Mouse (Mus musculus) liver, adult 2 months (tissue): ENCODE results near the gene Pdxdc1. TPM values are rescaled to one million over a fixed set of nuclear protein-coding genes. Genes with fewer than 3 reads are reported as not detected.

ENCODE experiments used
- DNase-seq: peaks from one replicate; pipeline ENCODE4 v3.0.0-alpha.2; 2011; ENCODE audit warnings: low read depth, low spot score; ENCODE audit errors: extremely low read depth
- H3K27ac ChIP-seq: fragments of 200-500 bp; replicated peaks from 2 replicates; pipeline ENCODE4 v1.5.1; 2012; ENCODE audit warnings: low read depth, mild to moderate bottlenecking, control low read depth, inconsistent platforms, low read length; ENCODE audit not compliant: insufficient read depth
- H3K27me3 ChIP-seq: fragments of 200-500 bp; 2 replicates; pipeline ENCODE4 v1.6.1; 2012; ENCODE audit warnings: mild to moderate bottlenecking, moderate library complexity, low read length, inconsistent platforms; ENCODE audit not compliant: control insufficient read depth, insufficient read depth
- H3K36me3 ChIP-seq: fragments of 200-500 bp; 2 replicates; pipeline ENCODE4 v1.6.1; 2012; ENCODE audit warnings: low read length, inconsistent platforms; ENCODE audit not compliant: control insufficient read depth, insufficient read depth
- H3K4me1 ChIP-seq: fragments of 200-500 bp; 2 replicates; pipeline ENCODE4 v1.6.1; 2011; ENCODE audit warnings: low read length; ENCODE audit not compliant: control insufficient read depth, insufficient read depth
- H3K4me3 ChIP-seq: fragments of 200-500 bp; 2 replicates; pipeline ENCODE4 v1.5.1; 2011; ENCODE audit warnings: low read depth, mild to moderate bottlenecking, control low read depth, low read length, moderate library complexity; ENCODE audit not compliant: insufficient read depth
- H3K79me2 ChIP-seq: fragments of 200-500 bp; 2 replicates; pipeline ENCODE4 v1.6.1; 2012; ENCODE audit warnings: inconsistent platforms, mild to moderate bottlenecking, low read length, moderate library complexity; ENCODE audit not compliant: control insufficient read depth, insufficient read depth
- H3K9ac ChIP-seq: fragments of 200-500 bp; 2 replicates; pipeline ENCODE4 v1.6.1; 2012; ENCODE audit warnings: low read depth, mild to moderate bottlenecking, control low read depth, inconsistent platforms, low read length
- CTCF ChIP-seq: fragments of 200-500 bp; IDR thresholded peaks from 2 replicates; pipeline ENCODE4 v1.5.1; 2011; ENCODE audit warnings: low read depth, low read length, control low read depth
- POLR2A ChIP-seq: fragments of 200-500 bp; IDR thresholded peaks from 2 replicates; pipeline ENCODE4 v1.6.1; 2011; ENCODE audit warnings: low read length, control low read depth; ENCODE audit not compliant: insufficient read depth; ENCODE audit errors: extremely low read depth
- WGBS: fragments of 180-500 bp; shearing (Covaris S2); methylation state at CpG from one replicate; pipeline ENCODE4 v1.1.7; 2018; 5-methylcytosine and 5-hydroxymethylcytosine counted together
- polyA plus RNA-seq: library from polyadenylated mRNA; depleted of rRNA; stranded (reverse); fragments of >200 nt; gene quantifications from 2 replicates; pipeline ENCODE4 v1.2.3, GENCODE M21; 2012
- total RNA-seq: library from RNA; depleted of rRNA; stranded (reverse); fragments of >200 nt; gene quantifications from 2 replicates; pipeline ENCODE4 v1.2.3, GENCODE M21; 2014

The Pdxdc1 gene
- total and polyA plus RNA-seq, 2 experiments = 45.5 to 112 TPM

GRCm38 (mm10) chr16:13851446-13851845 is 51.5 kb downstream of the Pdxdc1 start:
- WGBS = 95% methylated on average over 4 of the region's 4 CpGs

GRCm38 (mm10) chr16:13848310-13848709 is 54.6 kb downstream of the Pdxdc1 start:
- H3K9ac ChIP-seq = no peak overlapping the region
- H3K4me1 ChIP-seq = no peaks in the 10 kb centered on the region
- no peak for TF ChIP-seq POLR2A
- TF ChIP-seq CTCF = no peak
- DNase-seq = no peak
- no peak overlapping the region for H3K4me3 ChIP-seq
- WGBS = 71% methylated on average over 2 of the region's 2 CpGs
- no peaks in the 10 kb centered on the region for H3K27me3 ChIP-seq
- H3K27ac ChIP-seq = no peak overlapping the region
- H3K79me2 ChIP-seq = no peaks in the 10 kb centered on the region
- H3K36me3 ChIP-seq = peaks cover 59% of the 10 kb centered on the region

More at GRCm38 (mm10) chr16:13851446-13851845, 51.5 kb downstream of the Pdxdc1 start:
- no peak overlapping the region for H3K4me3 ChIP-seq
- no peak overlapping the region for H3K27ac ChIP-seq
- no peak for DNase-seq
- TF ChIP-seq POLR2A (no peak), CTCF (no peak)
- no peaks in the 10 kb centered on the region for H3K27me3 ChIP-seq
- H3K4me1 ChIP-seq = no peaks in the 10 kb centered on the region
- no peak overlapping the region for H3K9ac ChIP-seq
- H3K79me2 ChIP-seq = no peaks in the 10 kb centered on the region
- peaks cover 58% of the 10 kb centered on the region for H3K36me3 ChIP-seq

- DNase-seq = no peak
- no peaks in the 10 kb centered on the region for H3K79me2 ChIP-seq
- H3K9ac ChIP-seq = no peak overlapping the region
- no peaks in the 10 kb centered on the region for H3K4me1 ChIP-seq
- no peak overlapping the region for H3K4me3 ChIP-seq
- no peaks in the 10 kb centered on the region for H3K27me3 ChIP-seq
- peaks cover 62% of the 10 kb centered on the region for H3K36me3 ChIP-seq
- H3K27ac ChIP-seq = no peak overlapping the region
- TF ChIP-seq POLR2A (no peak), CTCF (no peak)
- 100% methylated on average over 1 of the region's 1 CpGs for WGBS
Observed at GRCm38 (mm10) chr16:13846675-13847074, 56.3 kb downstream of the Pdxdc1 start.

GRCm38 (mm10) chr16:13845031-13845430 is 57.9 kb downstream of the Pdxdc1 start:
- Histone ChIP-seq H3K36me3 (peaks cover 69% of the 10 kb centered on the region), H3K27me3 (no peaks in the 10 kb centered on the region), H3K27ac (no peak overlapping the region), H3K79me2 (no peaks in the 10 kb centered on the region), H3K4me1 (no peaks in the 10 kb centered on the region), H3K4me3 (no peak overlapping the region), H3K9ac (no peak overlapping the region)
- 95% methylated on average over 5 of the region's 5 CpGs for WGBS
- no peak for TF ChIP-seq CTCF
- TF ChIP-seq POLR2A = no peak
- DNase-seq = no peak

- TF ChIP-seq POLR2A (no peak), CTCF (no peak)
- Histone ChIP-seq H3K36me3 (peaks cover 74% of the 10 kb centered on the region), H3K4me3 (no peak overlapping the region), H3K79me2 (no peaks in the 10 kb centered on the region), H3K9ac (no peak overlapping the region), H3K27ac (no peak overlapping the region), H3K4me1 (no peaks in the 10 kb centered on the region), H3K27me3 (no peaks in the 10 kb centered on the region)
- no peak for DNase-seq
- WGBS = 89% methylated on average over 3 of the region's 3 CpGs
Observed at GRCm38 (mm10) chr16:13840956-13841355, 62.0 kb downstream of the Pdxdc1 start.

GRCm38 (mm10) chr16:13840056-13840455 is 62.9 kb downstream of the Pdxdc1 start:
- no peaks in the 10 kb centered on the region for H3K79me2 ChIP-seq
- H3K27ac ChIP-seq = no peak overlapping the region
- WGBS = 79% methylated on average over 7 of the region's 7 CpGs

More at GRCm38 (mm10) chr16:13840056-13840455, 62.9 kb downstream of the Pdxdc1 start:
- TF ChIP-seq POLR2A (no peak), CTCF (no peak)
- no peaks in the 10 kb centered on the region for H3K4me1 ChIP-seq
- peaks cover 74% of the 10 kb centered on the region for H3K36me3 ChIP-seq
- H3K9ac ChIP-seq = no peak overlapping the region
- no peak for DNase-seq
- no peaks in the 10 kb centered on the region for H3K27me3 ChIP-seq
- H3K4me3 ChIP-seq = no peak overlapping the region
